Mouse (Mus musculus) E14TG2a.4 (cell line): Measurements from ENCODE around the gene Gm10203.
"Not testable (repeated sequence)": the region's sequence is repeated elsewhere in the genome, so short reads cannot be mapped to it uniquely, and the experiment has no call there.

Experiments used
- H3K27me3 ChIP-seq: 2 replicates; pipeline ENCODE4 v1.6.1; 2014; ENCODE audit warnings: low read length, control low read depth; ENCODE audit not compliant: insufficient read depth
- H3K36me3 ChIP-seq: 2 replicates; pipeline ENCODE4 v1.6.1; 2014; ENCODE audit warnings: low read length, control low read depth; ENCODE audit not compliant: insufficient read depth
- H3K4me1 ChIP-seq: replicated peaks from 2 replicates; pipeline ENCODE4 v1.6.1; 2014; ENCODE audit warnings: low read depth, low read length, control low read depth
- H3K4me3 ChIP-seq: replicated peaks from 2 replicates; pipeline ENCODE4 v1.5.1; 2014; ENCODE audit warnings: mild to moderate bottlenecking, low read length
- H3K9me3 ChIP-seq: 2 replicates; pipeline ENCODE4 v1.6.1; 2014; ENCODE audit warnings: low read length, control low read depth
- CTCF ChIP-seq: conservative IDR thresholded peaks from 2 replicates; pipeline ENCODE4 v1.5.1; 2014; ENCODE audit warnings: low read length
- NANOG ChIP-seq: IDR thresholded peaks from 2 replicates; pipeline ENCODE4 v1.6.1; 2014; ENCODE audit warnings: borderline replicate concordance, low read length, mixed read lengths
- POU5F1 ChIP-seq: IDR thresholded peaks from 2 replicates; pipeline ENCODE4 v1.6.1; 2014; ENCODE audit warnings: low read length, borderline replicate concordance

The Gm10203 gene

DNA sequence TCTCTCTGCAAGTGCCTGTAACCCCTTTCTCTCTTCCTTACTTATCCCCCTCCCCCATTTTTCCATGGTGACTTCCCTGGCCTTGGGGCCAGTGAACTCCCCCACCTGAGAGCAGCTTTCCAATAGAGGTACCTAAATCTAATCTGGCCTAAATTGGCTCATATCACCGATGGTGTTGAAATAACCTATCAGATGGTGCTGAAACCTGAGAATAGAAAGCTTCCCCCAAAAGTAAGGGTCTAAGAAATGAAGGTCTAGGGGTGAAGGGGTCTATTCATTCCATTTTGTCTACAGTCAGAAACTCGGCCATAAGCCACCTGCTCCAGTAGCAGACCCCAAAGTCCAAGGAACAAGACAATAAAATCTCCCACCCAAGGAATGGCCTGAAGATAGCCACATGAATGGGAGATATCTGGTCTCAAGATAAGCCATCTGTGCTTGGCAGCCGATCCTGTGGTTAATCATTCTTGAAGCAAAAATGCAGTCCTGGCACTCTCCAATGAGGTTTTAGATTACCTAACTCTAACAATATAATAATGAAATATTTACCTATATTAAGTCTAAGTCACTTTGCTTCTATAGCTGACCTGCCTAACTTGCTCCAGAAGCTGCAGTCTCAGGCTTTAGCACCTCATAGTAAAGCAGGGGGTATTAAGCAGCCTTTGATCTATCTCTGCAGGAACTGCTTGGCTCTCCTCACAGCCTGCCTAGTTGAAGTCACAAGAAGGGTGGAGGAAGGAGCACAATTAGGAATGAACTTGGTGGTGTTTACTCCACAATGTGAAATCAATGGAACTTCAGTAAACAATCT lies 25.3 kb downstream of the Gm10203 start:
- H3K4me1 ChIP-seq: peaks cover 25% of the 10 kb centered on the region
- H3K27me3 ChIP-seq: no peaks in the 10 kb centered on the region
- peaks cover 11% of the 10 kb centered on the region; the same call in 1 of the 2 replicates for H3K9me3 ChIP-seq
- H3K4me3 ChIP-seq: no peak overlapping the region
- TF ChIP-seq NANOG (no peak), POU5F1 (no peak), CTCF (no peak)
- peaks cover 20% of the 10 kb centered on the region for H3K36me3 ChIP-seq

DNA sequence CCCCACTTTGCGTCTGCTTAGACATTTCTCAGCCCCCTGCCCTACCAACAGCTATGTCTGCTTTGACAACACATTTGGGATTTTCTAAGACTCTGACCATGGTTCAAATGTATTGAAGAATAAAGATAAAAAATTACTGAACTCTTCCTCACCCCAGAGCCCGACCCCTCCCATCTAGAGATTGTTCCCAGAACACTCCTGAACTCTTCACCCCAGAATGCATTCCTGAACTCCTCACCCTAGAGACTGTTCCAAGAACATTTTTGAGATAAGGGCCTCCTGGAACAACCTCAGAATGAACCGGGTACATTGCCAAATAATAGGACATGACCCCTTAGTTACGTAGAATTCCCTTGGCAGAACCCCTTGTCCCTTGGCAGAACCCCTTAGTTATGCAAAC lies 37.1 kb downstream of the Gm10203 start:
- H3K4me1 ChIP-seq, H3K4me3 ChIP-seq, H3K9me3 ChIP-seq, H3K27me3 ChIP-seq: not testable (repeated sequence)
- peaks cover 21% of the 10 kb centered on the region for H3K36me3 ChIP-seq

DNA sequence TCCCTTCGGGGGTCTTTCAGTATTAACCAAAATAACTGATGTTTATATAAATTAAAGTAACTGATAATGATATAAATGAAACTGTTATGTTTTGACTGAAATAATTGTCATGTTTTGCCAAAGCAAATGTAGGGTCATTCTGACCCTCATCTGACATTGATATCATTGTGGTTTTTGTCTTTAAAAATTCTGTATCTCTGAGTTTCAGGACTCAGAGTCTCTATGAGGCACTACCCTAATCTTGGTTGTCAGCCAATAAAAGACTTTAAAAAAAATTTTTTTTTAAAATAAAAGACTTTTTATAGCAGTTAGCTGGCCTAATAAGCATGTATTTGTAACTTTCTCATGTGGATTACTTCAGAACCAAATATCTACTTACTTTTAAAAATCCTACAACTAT lies 37.7 kb downstream of the Gm10203 start:
- TF ChIP-seq POU5F1 (no peak), NANOG (no peak), CTCF (no peak)
- Histone ChIP-seq H3K9me3 (no peaks in the 10 kb centered on the region), H3K36me3 (peaks cover 21% of the 10 kb centered on the region), H3K27me3 (no peaks in the 10 kb centered on the region), H3K4me3 (no peak overlapping the region), H3K4me1 (no peaks in the 10 kb centered on the region)

DNA sequence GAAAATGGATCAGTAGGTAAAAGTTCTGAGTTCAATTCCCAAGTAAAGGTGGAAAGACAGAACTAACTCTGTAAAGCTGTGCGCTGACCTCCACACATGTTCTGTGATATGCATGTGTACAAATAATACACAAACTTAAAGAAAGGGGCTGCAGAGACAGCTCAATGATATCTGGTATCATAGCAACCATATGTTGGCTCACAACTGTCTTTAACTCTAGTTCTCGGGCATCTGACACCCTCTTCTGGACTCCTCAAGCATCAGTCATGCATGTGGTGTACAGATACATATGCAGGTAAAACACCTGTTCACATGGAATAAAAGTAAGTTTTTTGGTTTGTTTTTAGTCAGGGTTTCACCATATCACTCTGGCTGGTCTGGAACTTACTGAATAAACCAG lies 38.5 kb downstream of the Gm10203 start:
- Histone ChIP-seq H3K9me3 (no peaks in the 10 kb centered on the region), H3K4me1 (no peaks in the 10 kb centered on the region), H3K4me3 (no peak overlapping the region), H3K27me3 (no peaks in the 10 kb centered on the region), H3K36me3 (peaks cover 22% of the 10 kb centered on the region)
- TF ChIP-seq POU5F1 (no peak), NANOG (no peak), CTCF (no peak)

DNA sequence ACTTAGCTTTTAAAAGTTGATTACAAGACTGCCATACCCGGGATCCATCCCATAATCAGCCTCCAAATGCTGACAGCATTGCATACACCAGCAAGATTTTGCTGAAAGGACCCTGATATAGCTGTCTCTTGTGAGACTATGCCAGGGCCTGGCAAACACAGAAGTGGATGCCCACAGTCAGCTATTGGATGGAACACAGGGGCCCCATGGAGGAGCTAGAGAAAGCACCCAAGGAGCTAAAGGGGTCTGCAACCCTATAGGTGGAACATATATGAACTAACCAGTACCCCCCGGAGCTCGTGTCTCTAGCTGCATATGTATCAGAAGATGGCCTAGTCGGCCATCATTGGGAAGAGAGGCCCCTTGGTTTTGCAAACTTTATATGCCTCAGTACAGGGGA lies 40.0 kb downstream of the Gm10203 start:
- not testable (repeated sequence) for H3K9me3 ChIP-seq, H3K4me3 ChIP-seq, H3K4me1 ChIP-seq, H3K27me3 ChIP-seq
- H3K36me3 ChIP-seq: peaks cover 35% of the 10 kb centered on the region

DNA sequence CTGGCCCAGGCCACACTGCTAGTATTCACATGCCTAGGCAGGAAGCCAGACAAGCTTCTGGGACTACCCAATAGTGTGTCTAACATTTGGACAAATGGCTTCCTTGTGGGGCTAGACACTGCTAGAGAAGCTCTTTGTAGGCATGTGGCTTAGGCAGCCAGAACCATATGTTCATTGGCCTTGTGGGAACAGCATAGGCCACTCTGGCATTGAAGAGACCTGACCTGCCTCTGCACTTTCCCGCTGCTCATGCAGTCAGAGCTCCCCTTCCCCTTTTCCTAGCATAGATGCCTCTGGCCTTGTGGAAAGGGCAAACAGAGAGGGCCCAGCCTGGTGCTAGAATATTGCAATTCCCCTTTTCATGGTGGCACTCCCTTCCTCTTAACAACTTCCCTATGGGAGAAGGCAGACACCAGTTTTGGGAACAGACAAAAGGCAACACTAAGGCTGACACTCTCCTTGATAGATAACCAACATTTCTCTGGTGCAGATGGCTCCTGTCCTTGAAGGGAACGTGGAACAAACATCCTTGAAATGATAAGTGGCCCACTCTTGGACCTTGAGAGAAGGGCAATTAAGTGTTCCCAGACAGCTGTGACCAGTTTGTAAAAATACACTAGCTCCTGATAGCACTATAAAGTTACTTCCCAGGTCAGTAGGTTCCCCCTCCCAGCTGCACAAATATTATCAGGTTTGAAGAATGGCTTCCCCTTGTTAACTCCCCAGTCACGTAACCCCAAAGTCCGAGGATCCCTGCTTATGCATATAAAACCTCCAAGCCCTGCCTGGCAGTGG lies 44.1 kb downstream of the Gm10203 start:
- peaks cover 3% of the 10 kb centered on the region for H3K4me1 ChIP-seq
- H3K36me3 ChIP-seq: peaks cover 53% of the 10 kb centered on the region
- no peaks in the 10 kb centered on the region for H3K27me3 ChIP-seq
- H3K4me3 ChIP-seq: no peak overlapping the region
- no peaks in the 10 kb centered on the region for H3K9me3 ChIP-seq
- TF ChIP-seq CTCF: no peak

DNA sequence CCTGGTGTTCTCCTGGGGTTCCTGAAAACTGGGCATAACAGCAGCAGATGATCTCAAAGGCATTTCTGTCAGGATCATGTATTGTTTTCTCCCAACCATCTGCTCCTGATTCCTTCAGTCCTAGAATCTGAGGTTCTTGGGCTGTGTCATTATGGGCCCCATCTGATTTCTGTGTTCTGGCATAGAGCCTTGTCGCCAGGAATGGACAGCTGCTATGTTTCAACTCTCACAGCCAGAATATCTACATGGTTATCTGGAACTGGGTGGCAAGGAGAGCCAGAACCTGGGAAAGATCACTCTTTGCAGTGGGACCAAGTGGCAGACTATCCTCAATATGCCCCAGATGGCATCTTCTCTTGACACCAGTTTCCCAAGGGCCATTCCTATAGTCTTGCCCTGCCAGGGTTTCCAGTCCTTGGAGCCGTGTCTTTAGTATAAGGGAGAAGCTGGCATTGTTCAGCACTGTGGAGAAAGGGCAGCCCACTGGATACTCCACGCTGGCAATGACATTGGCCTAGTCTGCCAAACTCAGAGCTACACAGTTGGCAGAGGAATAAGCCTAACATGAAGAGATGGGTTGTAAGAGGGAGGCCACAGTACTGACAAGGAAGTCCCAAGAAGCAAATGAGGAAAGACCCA lies 45.1 kb downstream of the Gm10203 start:
- no peak for TF ChIP-seq POU5F1
- TF ChIP-seq CTCF: no peak
- TF ChIP-seq NANOG: no peak
- H3K9me3 ChIP-seq: no peaks in the 10 kb centered on the region
- H3K4me3 ChIP-seq: no peak overlapping the region
- no peaks in the 10 kb centered on the region for H3K27me3 ChIP-seq
- H3K4me1 ChIP-seq: peaks cover 3% of the 10 kb centered on the region
- H3K36me3 ChIP-seq: peaks cover 61% of the 10 kb centered on the region

DNA sequence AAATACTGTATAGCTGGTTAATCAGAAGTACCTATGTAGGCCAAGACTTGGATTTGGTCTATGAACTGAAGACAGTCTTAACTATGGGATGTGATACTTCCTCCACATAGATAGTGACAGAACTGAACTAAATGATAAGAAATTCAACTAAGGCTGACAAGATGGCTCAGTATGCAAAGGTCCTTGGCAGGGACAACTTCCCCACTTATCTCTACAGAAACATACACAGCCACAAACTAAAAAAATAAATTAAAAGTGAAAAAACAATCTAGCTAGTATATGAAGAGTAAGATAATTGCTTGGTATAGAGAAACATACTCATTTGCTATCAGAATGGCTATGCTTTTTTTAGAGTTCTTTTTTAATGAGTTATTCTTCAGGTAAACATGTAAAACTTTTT lies 49.1 kb downstream of the Gm10203 start:
- H3K4me3 ChIP-seq: no peak overlapping the region
- TF ChIP-seq CTCF: no peak
- peaks cover 85% of the 10 kb centered on the region for H3K36me3 ChIP-seq
- no peaks in the 10 kb centered on the region for H3K27me3 ChIP-seq
- H3K4me1 ChIP-seq: no peaks in the 10 kb centered on the region; the same call in 1 of the 2 replicates
- H3K9me3 ChIP-seq: peaks cover 17% of the 10 kb centered on the region
